Mouse (Mus musculus) brain, embryonic 14.5 days (tissue): ENCODE measurements around the gene Trim61.

Experiments used
- CTCF ChIP-seq: fragments of 200-500 bp; IDR thresholded peaks from 2 replicates; pipeline ENCODE4 v1.5.1; 2012; ENCODE audit warnings: inconsistent platforms, mild to moderate bottlenecking, moderate library complexity, borderline replicate concordance; ENCODE audit not compliant: insufficient read depth, insufficient read length; ENCODE audit errors: extremely low read depth
- POLR2A ChIP-seq: fragments of 200-500 bp; IDR thresholded peaks from 2 replicates; pipeline ENCODE4 v1.6.1; 2012; ENCODE audit warnings: mild to moderate bottlenecking, inconsistent platforms, borderline replicate concordance; ENCODE audit not compliant: poor library complexity, insufficient read depth, insufficient read length, severe bottlenecking; ENCODE audit errors: extremely low read depth

DNA sequence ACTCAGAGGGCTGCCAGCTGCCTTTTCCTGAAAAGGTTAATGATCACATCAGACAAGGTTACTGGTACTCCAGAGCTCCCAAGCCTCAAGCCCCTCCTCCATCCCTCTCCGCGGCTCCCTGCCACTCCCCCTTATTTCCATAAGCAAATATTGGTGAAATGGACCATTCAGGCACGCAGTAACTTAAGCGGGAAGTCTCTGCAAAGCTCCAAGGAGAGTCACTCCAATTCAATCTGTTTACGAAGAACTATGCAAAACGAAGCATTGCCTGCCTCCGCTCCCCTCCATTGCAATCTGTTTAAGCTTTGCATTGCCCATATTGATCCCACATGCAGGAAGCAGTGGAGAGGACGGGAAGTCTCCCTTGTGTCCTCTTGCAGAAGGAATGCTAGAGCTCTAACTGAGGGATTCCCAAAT lies 18.8 kb upstream of the Trim61 start, which contains the start of gene Apela:
- no peak for TF ChIP-seq CTCF
- TF ChIP-seq POLR2A = no peak
